Mouse (Mus musculus) brown adipose tissue, adult 24 weeks (tissue): ENCODE measurements around the gene Cnrip1. TPM values are rescaled to one million over a fixed set of nuclear protein-coding genes. Genes with fewer than 3 reads are reported as not detected.

Source experiments
- H3K27ac ChIP-seq: fragments of 200-500 bp; replicated peaks from 2 replicates; pipeline ENCODE4 v1.5.1; 2012; ENCODE audit warnings: low read depth, mild to moderate bottlenecking, low read length
- H3K4me1 ChIP-seq: fragments of 200-500 bp; 2 replicates; pipeline ENCODE4 v1.6.1; 2012; ENCODE audit warnings: low read length, mixed read lengths; ENCODE audit not compliant: control insufficient read depth, insufficient read depth, insufficient read length
- H3K4me3 ChIP-seq: fragments of 200-500 bp; 2 replicates; pipeline ENCODE4 v1.5.1; 2012; ENCODE audit warnings: low read depth, mild to moderate bottlenecking, low read length, moderate library complexity; ENCODE audit not compliant: insufficient read depth
- polyA plus RNA-seq: library from polyadenylated mRNA; stranded (reverse); fragments of >200 nt; gene quantifications from 2 replicates; pipeline ENCODE4 v1.2.4, GENCODE M21; 2012; ENCODE audit not compliant: missing spikeins, insufficient read depth, insufficient read length

The Cnrip1 gene
- polyA plus RNA-seq, 1 experiment: 3.3 TPM

GRCm38 (mm10) chr11:17075656-17076055, 24.3 kb downstream of the Cnrip1 start:
- Histone ChIP-seq H3K27ac (no peak overlapping the region), H3K4me3 (no peak overlapping the region), H3K4me1 (peaks cover 2% of the 10 kb centered on the region; the same call in 1 of the 2 replicates)

- H3K27ac ChIP-seq: no peak overlapping the region
- no peak overlapping the region for H3K4me3 ChIP-seq
- peaks cover 6% of the 10 kb centered on the region for H3K4me1 ChIP-seq
Measured at GRCm38 (mm10) chr11:17082086-17082485, 30.7 kb downstream of the Cnrip1 start.

DNA sequence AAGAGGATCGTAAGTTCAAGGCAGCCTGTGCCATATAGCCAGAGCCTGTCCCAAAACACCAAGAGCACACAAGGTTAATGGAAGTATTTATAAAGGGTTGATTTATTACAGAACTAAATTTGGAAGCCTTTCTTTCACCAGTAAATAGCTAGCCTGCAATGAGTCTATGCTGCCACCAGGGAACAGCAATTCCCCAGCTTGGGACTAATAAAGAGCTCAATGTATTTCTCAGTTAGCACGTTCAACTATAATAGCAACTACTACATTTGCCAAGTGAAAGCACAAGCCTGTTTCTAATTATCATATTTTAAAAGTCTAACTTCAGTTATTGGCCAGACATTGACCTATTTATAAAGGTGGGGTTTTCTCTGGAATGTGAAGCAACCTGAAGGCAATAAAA, 31.6 kb downstream of the Cnrip1 start:
- H3K4me1 ChIP-seq: peaks cover 6% of the 10 kb centered on the region
- H3K4me3 ChIP-seq: no peak overlapping the region
- no peak overlapping the region for H3K27ac ChIP-seq

GRCm38 (mm10) chr11:17083455-17083854, 32.1 kb downstream of the Cnrip1 start:
- no peak overlapping the region for H3K4me3 ChIP-seq
- peaks cover 6% of the 10 kb centered on the region for H3K4me1 ChIP-seq
- H3K27ac ChIP-seq: no peak overlapping the region

GRCm38 (mm10) chr11:17083866-17084265, 32.5 kb downstream of the Cnrip1 start:
- Histone ChIP-seq H3K27ac (no peak overlapping the region), H3K4me3 (no peak overlapping the region)

DNA sequence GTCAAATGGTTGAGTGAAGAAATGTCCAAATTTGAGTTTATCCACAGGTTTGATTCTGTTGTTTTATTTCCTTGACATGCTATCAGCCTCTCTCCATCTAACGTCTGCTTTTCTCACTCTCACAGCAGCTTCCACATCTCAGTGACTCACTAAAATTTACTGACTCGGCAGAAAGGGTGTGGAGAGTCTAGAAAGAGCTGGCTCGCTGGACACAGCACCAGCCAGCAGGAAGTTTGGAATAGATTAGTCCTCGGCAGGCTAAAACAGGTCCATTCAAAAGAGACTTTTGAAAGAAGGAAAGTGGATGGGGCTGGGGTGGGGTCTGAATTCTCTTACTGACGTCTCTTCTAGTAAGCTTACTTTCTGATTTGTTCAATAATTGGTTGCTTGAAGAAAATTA, 34.7 kb downstream of the Cnrip1 start:
- no peak overlapping the region for H3K27ac ChIP-seq
- peaks cover 4% of the 10 kb centered on the region; the same call in 1 of the 2 replicates for H3K4me1 ChIP-seq
- no peak overlapping the region for H3K4me3 ChIP-seq

More at GRCm38 (mm10) chr11:17083866-17084265, 32.5 kb downstream of the Cnrip1 start:
- H3K4me1 ChIP-seq: peaks cover 4% of the 10 kb centered on the region

DNA sequence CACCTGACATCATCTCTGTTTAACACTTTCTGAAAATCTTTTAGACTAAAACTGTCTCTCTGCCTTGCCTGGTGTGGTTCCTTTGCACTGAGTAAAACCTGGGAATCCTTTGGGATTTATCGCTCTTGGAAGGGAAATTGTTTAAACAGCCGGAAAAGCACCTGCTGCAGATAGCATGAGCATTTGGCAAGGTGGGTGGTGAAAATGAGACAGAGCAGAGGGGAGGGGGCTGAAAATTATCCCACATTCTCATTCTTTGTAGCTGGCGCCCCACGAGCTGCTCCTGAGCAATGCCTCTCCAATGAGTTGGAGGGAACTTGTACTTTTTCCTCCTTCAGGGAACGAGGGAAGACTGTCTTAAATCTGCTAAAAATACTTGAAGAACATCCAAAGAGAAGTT, 55.5 kb downstream of the Cnrip1 start:
- no peak overlapping the region for H3K4me3 ChIP-seq
- no peaks in the 10 kb centered on the region for H3K4me1 ChIP-seq
- H3K27ac ChIP-seq: no peak overlapping the region

DNA sequence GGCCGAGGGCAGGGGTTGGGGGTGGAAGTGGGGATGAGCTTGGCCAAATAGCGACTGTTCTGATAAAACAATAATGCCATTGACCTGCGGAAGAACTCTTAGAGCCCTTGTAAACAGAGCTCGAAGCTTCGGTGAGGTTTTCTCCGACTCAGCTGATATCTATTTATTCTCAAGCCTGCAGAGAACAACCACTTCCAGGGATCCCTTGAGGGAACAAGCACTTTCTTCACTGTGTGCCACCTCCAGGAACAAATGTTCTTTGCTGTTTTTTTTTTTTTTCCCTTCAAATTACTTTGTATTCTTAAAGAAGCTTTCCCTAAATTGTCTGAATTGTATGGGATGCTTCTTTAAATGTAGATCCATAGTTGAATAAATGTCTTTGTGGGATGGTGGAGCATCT, 56.0 kb downstream of the Cnrip1 start:
- Histone ChIP-seq H3K4me3 (no peak overlapping the region), H3K4me1 (no peaks in the 10 kb centered on the region), H3K27ac (no peak overlapping the region)

DNA sequence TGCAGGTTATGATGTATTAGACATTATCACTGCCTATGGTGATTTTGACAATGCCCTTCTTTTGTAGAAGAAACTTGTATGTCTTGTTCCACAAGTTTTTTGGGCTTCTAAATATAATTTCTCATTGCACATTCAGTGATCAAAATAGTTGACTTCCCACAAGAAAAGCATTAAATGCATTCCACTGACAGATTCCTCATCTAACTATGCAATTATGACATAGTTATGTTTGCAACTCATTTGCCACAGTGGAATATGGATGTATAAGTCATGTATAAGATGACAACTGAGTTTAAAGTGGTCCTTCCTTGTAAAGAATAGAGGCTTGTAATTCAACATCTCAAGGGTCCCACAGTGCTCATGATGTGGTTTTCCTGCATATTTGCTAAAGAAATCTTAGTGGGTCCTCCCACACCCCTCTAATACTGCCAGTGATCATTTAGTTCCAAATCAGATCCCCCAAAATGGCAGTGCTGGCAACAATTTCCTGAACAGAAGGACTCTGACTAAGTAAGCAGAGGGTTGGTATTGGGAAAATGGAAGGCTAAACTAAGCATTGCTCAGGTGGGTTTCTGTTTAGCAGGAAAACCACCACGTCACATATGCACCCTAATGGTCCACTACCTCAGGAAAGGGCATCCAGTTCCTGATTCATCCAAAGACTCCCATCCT, 61.2 kb downstream of the Cnrip1 start:
- Histone ChIP-seq H3K4me1 (no peaks in the 10 kb centered on the region), H3K27ac (no peak overlapping the region), H3K4me3 (no peak overlapping the region)

DNA sequence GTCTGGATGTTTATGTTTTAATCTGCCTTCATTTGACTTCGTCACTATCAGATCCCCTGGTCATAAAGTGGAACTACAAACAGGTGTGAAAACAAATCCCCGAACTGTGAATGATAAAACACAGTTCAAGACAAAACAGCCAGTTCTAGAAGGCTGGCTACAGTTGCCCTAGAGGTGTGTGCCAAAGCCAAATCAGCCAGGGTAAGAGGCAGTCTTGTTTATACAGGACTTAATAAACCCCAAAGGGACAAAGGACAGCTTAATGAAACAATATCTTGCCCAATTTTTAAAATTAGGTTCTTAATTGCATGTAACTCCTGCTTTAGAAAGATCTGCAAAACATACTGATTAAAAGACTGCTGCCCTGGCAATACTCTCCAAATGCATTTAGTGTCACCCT, 75.0 kb downstream of the Cnrip1 start:
- no peak overlapping the region for H3K27ac ChIP-seq
- no peaks in the 10 kb centered on the region for H3K4me1 ChIP-seq
- no peak overlapping the region for H3K4me3 ChIP-seq

Other genes with a start within 250 kb of the Cnrip1 start
- not detected in 2 replicates for gene Fbxo48, start 100.2 kb upstream of the Cnrip1 start, polyA plus RNA-seq
- gene Plek, start 795 bp downstream of the Cnrip1 start, polyA plus RNA-seq: 3.1 and 5.0 TPM in 2 replicates
- gene Ppp3r1, start 107.7 kb downstream of the Cnrip1 start, polyA plus RNA-seq: 40.5 and 45.0 TPM in 2 replicates
- gene Wdr92, start 130.5 kb downstream of the Cnrip1 start, polyA plus RNA-seq: 21.1 and 21.2 TPM in 2 replicates
- 56.6 and 63.8 TPM in 2 replicates for gene Pno1, start 160.0 kb downstream of the Cnrip1 start, polyA plus RNA-seq
- gene C1d, start 206.0 kb downstream of the Cnrip1 start, polyA plus RNA-seq: 67.0 and 144 TPM in 2 replicates